Mouse (Mus musculus): ENCODE measurements around the gene Pacsin2. TPM values are rescaled to one million over a fixed set of nuclear protein-coding genes. Genes with fewer than 3 reads are reported as not detected.
A peak's percentile ranks its signal among the peaks of the same experiment; 100 is the strongest.
"Not testable (repeated sequence)": the region's sequence is repeated elsewhere in the genome, so short reads cannot be mapped to it uniquely, and the experiment has no call there.

Gene Pacsin2
- total RNA-seq, 2 experiments from 2014 or later, result 105 to 116 TPM

GRCm38 (mm10) chr15:83382467-83382866 lies 81.9 kb downstream of the Pacsin2 start:
- no peak for DNase-seq (ENCODE audit: low spot score in 2 of 2)

GRCm38 (mm10) chr15:83377153-83377552 lies 87.3 kb downstream of the Pacsin2 start:
- no peak for DNase-seq (ENCODE audit: low spot score in 2 of 2)

GRCm38 (mm10) chr15:83375136-83375535 lies 89.3 kb downstream of the Pacsin2 start:
- DNase-seq (ENCODE audit: low spot score in 2 of 2), result peak; percentile 66 to 70

- DNase-seq (ENCODE audit: low spot score in 2 of 2), result no peak
These were observed 90.3 kb downstream of the Pacsin2 start for GRCm38 (mm10) chr15:83374076-83374475.

GRCm38 (mm10) chr15:83368702-83369101 lies 95.7 kb downstream of the Pacsin2 start:
- not testable (repeated sequence) for DNase-seq (ENCODE audit: low spot score in 2 of 2)

GRCm38 (mm10) chr15:83368261-83368660 lies 96.1 kb downstream of the Pacsin2 start:
- DNase-seq (ENCODE audit: low spot score in 2 of 2), result no peak

- DNase-seq (ENCODE audit: low spot score in 2 of 2), result peak; percentile 37 to 56
These were observed 97.4 kb downstream of the Pacsin2 start for GRCm38 (mm10) chr15:83366933-83367552.

- no peak for DNase-seq (ENCODE audit: low spot score in 2 of 2)
These were observed 98.7 kb downstream of the Pacsin2 start for GRCm38 (mm10) chr15:83365697-83366096.

GRCm38 (mm10) chr15:83364194-83364593 lies 100.2 kb downstream of the Pacsin2 start:
- no peak for DNase-seq (ENCODE audit: low spot score in 2 of 2)

- not testable (repeated sequence) for DNase-seq (ENCODE audit: low spot score in 2 of 2)
These were observed 101.6 kb downstream of the Pacsin2 start for GRCm38 (mm10) chr15:83362813-83363212.

- not testable (repeated sequence) for DNase-seq (ENCODE audit: low spot score in 2 of 2)
These were observed 103.5 kb downstream of the Pacsin2 start for GRCm38 (mm10) chr15:83360899-83361298.

- no peak for DNase-seq (ENCODE audit: low spot score in 2 of 2)
These were observed 104.3 kb downstream of the Pacsin2 start for GRCm38 (mm10) chr15:83360140-83360539.

- DNase-seq (ENCODE audit: low spot score in 2 of 2), result no peak
These were observed 105.9 kb downstream of the Pacsin2 start for GRCm38 (mm10) chr15:83358476-83358875.

- no peak for DNase-seq (ENCODE audit: low spot score in 2 of 2)
These were observed 112.9 kb downstream of the Pacsin2 start for GRCm38 (mm10) chr15:83351546-83351945.

GRCm38 (mm10) chr15:83350859-83351258 lies 113.5 kb downstream of the Pacsin2 start:
- no peak for DNase-seq (ENCODE audit: low spot score in 2 of 2)

GRCm38 (mm10) chr15:83349954-83350711 lies 114.3 kb downstream of the Pacsin2 start, which contains the start of gene Arfgap3:
Gene Arfgap3, minus strand, starts transcription at chr15:83350247.
- peak; percentile 96 for DNase-seq (ENCODE audit: low spot score in 2 of 2)

- DNase-seq (ENCODE audit: low spot score in 2 of 2), result no peak
These were observed 115.0 kb downstream of the Pacsin2 start for GRCm38 (mm10) chr15:83349225-83349953.

- DNase-seq (ENCODE audit: low spot score in 2 of 2), result no peak
These were observed 115.7 kb downstream of the Pacsin2 start for GRCm38 (mm10) chr15:83348747-83349146.

- DNase-seq (ENCODE audit: low spot score in 2 of 2), result no peak
These were observed 118.4 kb downstream of the Pacsin2 start for GRCm38 (mm10) chr15:83345898-83346529.

- DNase-seq (ENCODE audit: low spot score in 2 of 2), result peak; percentile 38 to 59
These were observed 119.5 kb downstream of the Pacsin2 start for GRCm38 (mm10) chr15:83344956-83345355.

GRCm38 (mm10) chr15:83344157-83344556 lies 120.2 kb downstream of the Pacsin2 start:
- DNase-seq (ENCODE audit: low spot score in 2 of 2), result no peak

Data from left cerebral cortex, adult 18-20 months (tissue).